Mouse (Mus musculus) ES-E14 (cell line): ENCODE results near the gene Lims1. TPM values are rescaled to one million over a fixed set of nuclear protein-coding genes. Genes with fewer than 3 reads are reported as not detected.

Source experiments
- DNase-seq: peaks from one replicate; pipeline ENCODE4 v3.0.0-alpha.2; 2013; ENCODE audit warnings: low read depth, low spot score
- H3K27ac ChIP-seq: 2 replicates; pipeline ENCODE4 v1.5.1; 2012; ENCODE audit warnings: low read depth, mild to moderate bottlenecking, low read length, moderate library complexity, mixed read lengths; ENCODE audit not compliant: poor library complexity, insufficient read depth, severe bottlenecking
- H3K36me3 ChIP-seq: 2 replicates; pipeline ENCODE4 v1.6.1; 2012; ENCODE audit warnings: mild to moderate bottlenecking, low read length, moderate library complexity, mixed read lengths; ENCODE audit not compliant: control insufficient read depth, poor library complexity, insufficient read depth, severe bottlenecking
- H3K4me1 ChIP-seq, 2 experiments: fragments of 150-350 bp in 1 of 2; sonication (generic) in 1 of 2; 2 replicates each; pipeline ENCODE4 v1.6.1; 2012; ENCODE audit warnings: low read length in 2 of 2, mild to moderate bottlenecking in 1 of 2, mixed read lengths in 1 of 2; ENCODE audit not compliant: control insufficient read depth in 2 of 2, insufficient read depth in 2 of 2, poor library complexity in 1 of 2
- H3K4me3 ChIP-seq, 2 experiments: fragments of 150-350 bp in 1 of 2; sonication (generic) in 1 of 2; 2 replicates each; pipeline ENCODE4 v1.5.1; 2012; ENCODE audit warnings: low read length in 2 of 2, low read depth in 1 of 2, mild to moderate bottlenecking in 1 of 2, mixed read lengths in 1 of 2; ENCODE audit not compliant: insufficient read depth in 1 of 2, poor library complexity in 1 of 2, severe bottlenecking in 1 of 2
- H3K9ac ChIP-seq: 2 replicates; pipeline ENCODE4 v1.6.1; 2012; ENCODE audit warnings: low read depth, mild to moderate bottlenecking, low read length, mixed read lengths; ENCODE audit not compliant: poor library complexity, insufficient read depth, severe bottlenecking
- H3K9me3 ChIP-seq: fragments of 150-350 bp; sonication (generic); 2 replicates; pipeline ENCODE4 v1.6.1; 2012; ENCODE audit warnings: low read depth, mild to moderate bottlenecking, low read length; ENCODE audit not compliant: control insufficient read depth, insufficient read depth
- CHD2 ChIP-seq: IDR thresholded peaks from 2 replicates; pipeline ENCODE4 v1.6.1; 2014; ENCODE audit warnings: mild to moderate bottlenecking, low read depth, low read length, inconsistent platforms
- HCFC1 ChIP-seq: IDR thresholded peaks from 2 replicates; pipeline ENCODE4 v1.6.1; 2012; ENCODE audit warnings: low read length, inconsistent platforms, borderline replicate concordance; ENCODE audit not compliant: insufficient read depth
- MAFK ChIP-seq: IDR thresholded peaks from 2 replicates; pipeline ENCODE4 v1.6.1; 2014; ENCODE audit warnings: mild to moderate bottlenecking, low read depth, low read length, inconsistent platforms; ENCODE audit not compliant: insufficient read depth
- ZC3H11A ChIP-seq: IDR thresholded peaks from 2 replicates; pipeline ENCODE4 v1.6.1; 2012; ENCODE audit warnings: low read depth, mild to moderate bottlenecking, inconsistent platforms, low read length, borderline replicate concordance
- ZNF384 ChIP-seq: IDR thresholded peaks from 2 replicates; pipeline ENCODE4 v1.6.1; 2012; ENCODE audit warnings: low read depth, low read length, inconsistent platforms
- in situ Hi-C, 2 experiments: fragments of 600-800 bp; cut with MboI; formaldehyde crosslinking; loops; one replicate each; pipeline ENCODE4 v1.15.1; 2025; ENCODE audit warnings: low sequenced_read_pairs in 2 of 2, inconsistent platforms in 1 of 2; ENCODE audit not compliant: unreplicated experiment in 2 of 2
- total RNA-seq: library from RNA; depleted of rRNA; stranded (reverse); fragments of 300-350 nt; gene quantifications from 2 replicates; pipeline ENCODE4 v1.2.3, GENCODE M21; 2012

The Lims1 gene
- total RNA-seq, 1 experiment, result 51.0 TPM

GRCm38 (mm10) chr10:58394170-58394569 is 70.9 kb downstream of the Lims1 start:
- DNase-seq, result no peak
- H3K27ac ChIP-seq, result no peak overlapping the region
- no peak for TF ChIP-seq MAFK
- TF ChIP-seq CHD2, result no peak
- no peak overlapping the region for H3K9ac ChIP-seq
- no peak overlapping the region for H3K4me3 ChIP-seq
- no peaks in the 10 kb centered on the region for H3K9me3 ChIP-seq
- peaks cover 0 to 2% of the 10 kb centered on the region in 2 experiments; a peak in 1 of 4 replicates for H3K4me1 ChIP-seq
- in situ Hi-C loops, result no loop called here
- H3K36me3 ChIP-seq, result no peaks in the 10 kb centered on the region; the same call in 1 of the 2 replicates

GRCm38 (mm10) chr10:58395315-58395714 is 72.0 kb downstream of the Lims1 start:
- Histone ChIP-seq H3K36me3 (peaks cover 2% of the 10 kb centered on the region; the same call in 1 of the 2 replicates), H3K4me3 (no peak overlapping the region), H3K9me3 (no peaks in the 10 kb centered on the region), H3K27ac (no peak overlapping the region), H3K9ac (no peak overlapping the region), H3K4me1 (peaks cover 0 to 2% of the 10 kb centered on the region in 2 experiments; a peak in 1 of 4 replicates)
- TF ChIP-seq CHD2, result no peak
- TF ChIP-seq ZC3H11A, result no peak
- TF ChIP-seq MAFK, result no peak
- no peak for TF ChIP-seq HCFC1
- TF ChIP-seq ZNF384, result no peak
- DNase-seq, result no peak
- in situ Hi-C loops, result no loop called here

GRCm38 (mm10) chr10:58395723-58396122 is 72.5 kb downstream of the Lims1 start:
- Histone ChIP-seq H3K36me3 (peaks cover 2% of the 10 kb centered on the region; the same call in 1 of the 2 replicates), H3K27ac (no peak overlapping the region), H3K9me3 (no peaks in the 10 kb centered on the region), H3K4me3 (no peak overlapping the region), H3K9ac (no peak overlapping the region), H3K4me1 (peaks cover 0 to 2% of the 10 kb centered on the region in 2 experiments; a peak in 1 of 4 replicates)
- in situ Hi-C loops, result no loop called here
- TF ChIP-seq MAFK (no peak), ZC3H11A (no peak), CHD2 (no peak), HCFC1 (no peak), ZNF384 (no peak)
- DNase-seq, result no peak

GRCm38 (mm10) chr10:58396600-58396999 is 73.3 kb downstream of the Lims1 start:
- H3K9me3 ChIP-seq, result no peaks in the 10 kb centered on the region
- DNase-seq, result no peak
- H3K4me1 ChIP-seq, result no peaks in the 10 kb centered on the region
- peaks cover 2% of the 10 kb centered on the region; the same call in 1 of the 2 replicates for H3K36me3 ChIP-seq
- in situ Hi-C loops, result no loop called here
- no peak overlapping the region for H3K27ac ChIP-seq
- no peak for TF ChIP-seq ZC3H11A
- TF ChIP-seq HCFC1, result no peak
- TF ChIP-seq CHD2, result no peak
- TF ChIP-seq ZNF384, result no peak
- no peak for TF ChIP-seq MAFK
- no peak overlapping the region for H3K9ac ChIP-seq
- H3K4me3 ChIP-seq, result no peak overlapping the region

GRCm38 (mm10) chr10:58398941-58399340 is 75.7 kb downstream of the Lims1 start:
- Histone ChIP-seq H3K9me3 (no peaks in the 10 kb centered on the region), H3K27ac (no peak overlapping the region), H3K9ac (no peak overlapping the region), H3K36me3 (peaks cover 2% of the 10 kb centered on the region; the same call in 1 of the 2 replicates), H3K4me3 (no peak overlapping the region), H3K4me1 (no peaks in the 10 kb centered on the region)
- in situ Hi-C loops, result no loop called here
- TF ChIP-seq HCFC1 (no peak), CHD2 (no peak), ZC3H11A (no peak), ZNF384 (no peak), MAFK (no peak)
- no peak for DNase-seq
